Mouse (Mus musculus) liver, embryonic 13.5 days (tissue): ENCODE results near the gene Foxp1. TPM values are rescaled to one million over a fixed set of nuclear protein-coding genes. Genes with fewer than 3 reads are reported as not detected.

Experiments used
- ATAC-seq: fragments of 200-750 bp; cut with Nextera tagmentation; 2 replicates; pipeline ENCODE4 v1.8.0; 2017; ENCODE audit warnings: low read depth, mild to moderate bottlenecking, moderate number of reproducible peaks, moderate library complexity
- DNase-seq: peaks from one replicate; pipeline ENCODE4 v3.0.0; 2022
- H3K27ac ChIP-seq: fragments of 300-500 bp; sonication (generic); 2 replicates; pipeline ENCODE4 v1.5.1; 2015; ENCODE audit warnings: moderate library complexity, mild to moderate bottlenecking, inconsistent platforms
- H3K27me3 ChIP-seq: fragments of 300-500 bp; sonication (generic); 2 replicates; pipeline ENCODE4 v1.6.1; 2015; ENCODE audit warnings: mild to moderate bottlenecking, inconsistent platforms
- H3K36me3 ChIP-seq: fragments of 300-500 bp; sonication (generic); 2 replicates; pipeline ENCODE4 v1.6.1; 2015; ENCODE audit warnings: mild to moderate bottlenecking, inconsistent platforms
- H3K4me1 ChIP-seq: fragments of 300-500 bp; sonication (generic); replicated peaks from 2 replicates; pipeline ENCODE4 v1.6.1; 2015; ENCODE audit warnings: inconsistent platforms
- H3K4me2 ChIP-seq: fragments of 300-500 bp; sonication (generic); 2 replicates; pipeline ENCODE4 v1.6.1; 2015; ENCODE audit warnings: inconsistent platforms, mild to moderate bottlenecking, moderate library complexity
- H3K4me3 ChIP-seq: fragments of 300-500 bp; sonication (generic); replicated peaks from 2 replicates; pipeline ENCODE4 v1.5.1; 2015; ENCODE audit warnings: mild to moderate bottlenecking, inconsistent platforms
- H3K9ac ChIP-seq: fragments of 300-500 bp; sonication (generic); 2 replicates; pipeline ENCODE4 v1.6.1; 2015; ENCODE audit warnings: mild to moderate bottlenecking, inconsistent platforms
- H3K9me3 ChIP-seq: fragments of 300-500 bp; sonication (generic); replicated peaks from 2 replicates; pipeline ENCODE4 v1.6.1; 2016; ENCODE audit warnings: inconsistent platforms
- WGBS: fragments of 180-500 bp; shearing (Covaris S2); methylation state at CpG from one replicate; pipeline ENCODE4 v1.1.7; 2015; ENCODE audit not compliant: insufficient replicate concordance; 5-methylcytosine and 5-hydroxymethylcytosine counted together
- polyA plus RNA-seq: library from polyadenylated mRNA; unstranded; fragments of >200 nt; fragmentation: Nextera tagmentation; extraction: Ambion mirVana; gene quantifications from 2 replicates; pipeline ENCODE4 v1.2.1, GENCODE M21; 2015

Gene Foxp1
- polyA plus RNA-seq, 1 experiment from 2014 or later, result 14.2 TPM

DNA sequence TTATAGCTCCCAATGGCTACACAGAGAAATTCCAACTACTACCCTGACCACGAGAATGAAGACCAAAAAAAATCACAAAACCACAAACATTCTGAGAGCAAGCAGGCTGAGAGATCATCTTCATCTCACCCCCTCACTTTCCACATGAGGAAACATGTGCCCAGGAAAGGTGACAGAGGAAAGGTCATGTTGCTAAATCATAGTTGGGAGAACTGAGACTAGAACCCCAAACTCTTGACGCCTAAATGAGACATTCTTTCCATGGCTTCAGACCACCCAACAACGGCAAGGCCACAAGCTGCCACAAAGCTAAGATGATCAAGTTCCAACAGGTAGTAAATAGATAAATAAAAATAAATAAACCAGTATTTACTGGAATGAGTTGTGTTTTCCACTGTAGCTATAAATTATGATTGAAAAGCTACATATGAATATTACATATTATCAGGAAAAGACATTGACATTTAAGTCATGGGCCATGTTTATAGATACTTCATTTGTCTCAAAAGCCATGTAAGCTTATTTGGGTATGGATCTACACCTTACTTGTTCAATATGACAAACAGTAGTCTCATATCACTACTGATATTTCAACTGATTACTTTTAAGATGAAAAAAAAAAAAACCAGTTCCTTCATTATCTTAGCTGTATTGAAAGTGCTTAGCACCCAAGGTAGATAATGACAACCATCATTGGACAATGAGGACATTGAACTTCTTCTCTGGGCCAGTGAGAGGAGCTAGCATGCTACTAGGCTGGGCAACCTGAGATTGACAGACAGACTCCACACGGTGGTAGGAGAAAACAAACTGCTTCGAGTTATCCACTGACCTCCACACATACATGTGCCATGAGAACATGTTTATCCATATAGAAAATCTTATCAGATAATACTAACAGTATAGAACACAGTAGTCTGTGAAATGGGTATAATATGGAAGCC, 476.4 kb downstream of the Foxp1 start:
- no peaks in the 10 kb centered on the region for H3K36me3 ChIP-seq
- DNase-seq, result no peak
- H3K27ac ChIP-seq, result no peak overlapping the region
- no peak overlapping the region for H3K9ac ChIP-seq
- H3K27me3 ChIP-seq, result no peaks in the 10 kb centered on the region
- H3K4me1 ChIP-seq, result no peaks in the 10 kb centered on the region; the same call in 1 of the 2 replicates
- H3K4me3 ChIP-seq, result no peak overlapping the region
- H3K9me3 ChIP-seq, result no peaks in the 10 kb centered on the region
- no peak for ATAC-seq
- no peak overlapping the region for H3K4me2 ChIP-seq
- 52% methylated on average over 5 of the region's 5 CpGs for WGBS

DNA sequence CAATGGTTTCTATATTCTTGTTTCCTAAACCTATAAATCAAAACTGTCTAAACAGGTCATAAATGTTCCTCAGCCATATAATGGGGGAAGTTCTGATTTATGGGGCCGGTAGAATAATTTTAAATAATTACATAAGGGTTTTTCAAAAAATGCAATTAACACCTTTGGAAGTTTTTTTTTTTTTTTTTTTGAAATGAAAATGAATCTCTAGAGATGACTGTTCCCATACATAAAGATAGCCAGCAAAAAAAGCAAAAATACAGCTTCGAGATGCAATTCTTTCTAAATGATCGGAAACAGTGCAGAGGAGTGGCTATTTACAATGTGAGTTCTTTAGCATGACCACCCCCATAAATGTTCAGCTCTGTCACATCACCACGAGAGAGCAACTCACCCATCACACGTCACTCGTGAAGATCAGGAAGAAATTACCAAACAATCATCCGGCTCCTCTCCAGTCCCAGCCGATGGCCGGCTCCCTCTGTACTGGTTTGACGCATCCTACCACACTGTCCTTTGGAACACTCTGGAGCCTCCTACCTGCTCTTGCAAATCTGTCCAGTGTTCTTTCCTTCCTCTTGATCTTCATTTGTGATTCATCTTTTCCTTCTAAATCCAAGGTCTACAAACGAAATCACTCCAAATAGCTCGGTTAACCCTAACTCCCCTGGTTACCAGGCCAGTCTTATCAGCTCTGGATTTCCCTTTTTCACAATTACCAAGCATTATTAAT, 478.4 kb downstream of the Foxp1 start:
- no peak overlapping the region for H3K27ac ChIP-seq
- H3K4me3 ChIP-seq, result no peak overlapping the region
- H3K9me3 ChIP-seq, result no peaks in the 10 kb centered on the region
- peaks cover 4% of the 10 kb centered on the region; the same call in 1 of the 2 replicates for H3K4me1 ChIP-seq
- H3K36me3 ChIP-seq, result no peaks in the 10 kb centered on the region
- ATAC-seq (no peak), DNase-seq (no peak)
- no peaks in the 10 kb centered on the region for H3K27me3 ChIP-seq
- no peak overlapping the region for H3K9ac ChIP-seq
- WGBS, result 77% methylated on average over 12 of the region's 12 CpGs
- no peak overlapping the region for H3K4me2 ChIP-seq

DNA sequence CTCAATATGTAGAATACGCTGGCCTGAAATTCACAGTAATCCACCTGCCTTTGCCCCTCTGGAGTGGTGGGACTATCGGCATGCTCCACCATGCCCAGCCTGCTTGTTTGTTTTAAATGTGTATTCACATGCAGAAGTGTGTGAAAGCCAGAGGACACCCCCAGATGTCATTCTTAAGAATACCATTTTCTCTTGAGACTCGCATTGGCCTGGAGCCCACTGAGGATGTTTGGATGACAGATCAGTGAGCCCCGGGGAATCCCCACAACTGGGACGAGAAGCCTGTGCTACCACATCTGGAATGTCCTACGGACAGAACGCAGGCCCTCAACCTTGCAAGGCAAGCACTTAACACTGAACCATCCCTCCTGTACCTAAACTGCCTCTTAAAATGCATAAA, 479.3 kb downstream of the Foxp1 start:
- H3K9me3 ChIP-seq, result no peaks in the 10 kb centered on the region
- no peaks in the 10 kb centered on the region for H3K27me3 ChIP-seq
- ATAC-seq (no peak), DNase-seq (no peak)
- no peak overlapping the region for H3K27ac ChIP-seq
- H3K4me1 ChIP-seq, result peaks cover 5% of the 10 kb centered on the region; the same call in 1 of the 2 replicates
- no peak overlapping the region for H3K4me3 ChIP-seq
- no peak overlapping the region for H3K4me2 ChIP-seq
- H3K9ac ChIP-seq, result no peak overlapping the region
- no peaks in the 10 kb centered on the region for H3K36me3 ChIP-seq
- WGBS, result 80% methylated on average over 7 of the region's 7 CpGs

DNA sequence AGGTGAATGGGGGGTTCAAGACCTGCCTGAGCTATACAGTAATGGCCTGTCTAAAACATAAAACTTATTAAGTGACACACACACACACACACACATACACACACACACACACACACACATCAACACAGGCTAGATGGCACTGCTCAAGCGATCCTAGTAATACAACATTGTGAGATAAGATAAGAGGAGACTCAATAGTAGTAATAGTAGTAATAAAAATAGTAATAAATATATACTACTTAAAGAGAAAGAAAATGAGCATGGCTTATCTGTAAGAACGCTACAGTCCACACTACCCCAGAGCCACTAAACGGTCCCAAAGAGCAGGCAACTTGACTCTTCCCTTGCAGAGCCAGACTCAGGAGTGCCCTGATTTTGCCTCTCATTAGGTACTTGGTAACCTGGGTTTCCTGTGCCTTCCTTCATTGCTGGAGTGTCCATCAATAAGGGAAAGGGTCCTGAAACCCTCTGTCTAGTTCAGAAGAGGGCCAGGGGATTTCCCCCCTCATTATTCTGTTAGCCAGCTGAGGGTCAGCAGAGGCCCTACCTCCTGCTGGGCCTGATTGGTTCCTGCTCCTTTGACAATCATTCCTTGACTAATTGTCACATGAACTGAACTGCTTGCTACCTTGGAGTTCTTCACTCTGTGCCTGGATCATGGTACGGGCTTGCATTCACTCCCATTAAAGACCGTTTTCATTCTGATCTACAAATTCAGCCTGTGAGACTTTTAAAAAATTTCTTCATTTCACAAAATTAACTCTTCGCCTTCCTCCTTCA, 480.2 kb downstream of the Foxp1 start:
- Histone ChIP-seq H3K9ac (no peak overlapping the region), H3K27ac (no peak overlapping the region), H3K4me1 (peaks cover 5% of the 10 kb centered on the region; the same call in 1 of the 2 replicates), H3K36me3 (no peaks in the 10 kb centered on the region), H3K27me3 (no peaks in the 10 kb centered on the region), H3K4me3 (no peak overlapping the region), H3K9me3 (no peaks in the 10 kb centered on the region), H3K4me2 (no peak overlapping the region)
- WGBS, result 71% methylated on average over 6 of the region's 6 CpGs
- no peak for DNase-seq
- no peak for ATAC-seq

DNA sequence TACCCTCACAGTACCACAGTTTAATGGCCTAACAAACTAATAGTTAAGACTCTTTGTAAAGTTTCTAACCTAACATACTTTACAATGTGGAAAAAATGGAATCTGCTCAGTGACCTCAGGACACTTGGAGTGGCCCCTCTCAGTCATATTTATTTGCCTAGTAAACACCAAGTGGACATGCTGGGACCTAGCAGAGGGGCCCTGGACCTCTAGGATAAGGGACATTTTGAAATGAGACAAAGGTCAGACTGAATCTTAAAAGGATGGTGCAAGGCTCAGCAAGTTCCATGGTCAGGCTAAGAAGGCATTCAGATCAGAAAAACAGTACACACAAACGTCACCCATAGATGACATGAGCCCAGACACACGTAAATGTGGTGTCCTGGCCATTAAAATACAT, 483.5 kb downstream of the Foxp1 start:
- Histone ChIP-seq H3K9ac (no peak overlapping the region), H3K27me3 (no peaks in the 10 kb centered on the region), H3K36me3 (no peaks in the 10 kb centered on the region), H3K4me3 (no peak overlapping the region), H3K27ac (no peak overlapping the region; the same call in 1 of the 2 replicates), H3K9me3 (no peaks in the 10 kb centered on the region), H3K4me1 (0 out of 2 replicates have a peak, but pooled peaks cover 5% of the 10 kb centered on the region), H3K4me2 (no peak overlapping the region)
- WGBS, result 71% methylated on average over 2 of the region's 2 CpGs
- DNase-seq (no peak), ATAC-seq (no peak)

DNA sequence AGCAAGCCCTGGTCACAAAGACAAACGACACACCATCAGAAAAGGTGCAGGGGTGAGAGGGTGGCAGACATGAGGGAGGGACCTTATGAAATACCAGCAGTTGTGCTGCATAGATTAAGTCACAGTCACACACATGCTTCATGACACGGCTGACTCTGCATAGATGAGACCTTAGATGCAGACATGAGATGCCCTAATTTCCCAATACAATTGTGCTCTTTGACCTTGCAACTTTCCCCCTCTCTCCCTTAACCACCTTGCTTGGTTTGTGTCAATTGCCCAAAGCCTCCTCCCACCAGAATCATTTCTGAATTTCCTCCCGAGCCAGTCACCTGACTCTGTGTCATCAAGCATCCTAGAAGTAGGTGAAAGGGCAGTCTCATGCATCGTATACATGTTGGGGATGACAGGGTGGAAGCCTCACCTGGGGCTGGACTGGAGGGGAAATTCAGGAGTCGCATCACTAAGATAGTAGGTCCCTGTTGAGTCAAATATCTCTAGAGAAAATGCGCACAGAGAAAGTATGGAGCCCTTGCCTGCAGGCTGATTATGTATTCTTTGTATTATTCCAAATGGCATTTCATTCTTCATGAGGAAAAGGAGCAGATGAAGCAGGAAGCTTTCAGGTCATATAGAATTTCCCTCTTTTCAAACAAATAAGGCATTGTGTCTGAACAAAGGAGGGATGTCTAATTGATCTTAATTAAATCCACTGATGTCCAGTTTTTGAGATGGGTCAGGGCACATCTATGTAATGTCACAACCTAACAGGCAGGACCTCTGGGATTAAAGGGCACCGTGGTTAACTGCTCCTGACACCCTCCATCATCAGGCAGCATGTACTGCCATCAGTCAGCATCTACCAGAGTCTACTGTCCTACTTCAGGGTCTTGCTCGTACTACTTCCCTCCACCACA, 486.8 kb downstream of the Foxp1 start:
- H3K4me2 ChIP-seq, result no peak overlapping the region
- H3K36me3 ChIP-seq, result no peaks in the 10 kb centered on the region
- DNase-seq (no peak), ATAC-seq (no peak)
- 71% methylated on average over 8 of the region's 8 CpGs for WGBS
- H3K4me3 ChIP-seq, result no peak overlapping the region
- H3K9me3 ChIP-seq, result no peaks in the 10 kb centered on the region
- H3K9ac ChIP-seq, result no peak overlapping the region
- H3K27me3 ChIP-seq, result no peaks in the 10 kb centered on the region
- H3K4me1 ChIP-seq, result peaks cover 16% of the 10 kb centered on the region
- no peak overlapping the region for H3K27ac ChIP-seq

DNA sequence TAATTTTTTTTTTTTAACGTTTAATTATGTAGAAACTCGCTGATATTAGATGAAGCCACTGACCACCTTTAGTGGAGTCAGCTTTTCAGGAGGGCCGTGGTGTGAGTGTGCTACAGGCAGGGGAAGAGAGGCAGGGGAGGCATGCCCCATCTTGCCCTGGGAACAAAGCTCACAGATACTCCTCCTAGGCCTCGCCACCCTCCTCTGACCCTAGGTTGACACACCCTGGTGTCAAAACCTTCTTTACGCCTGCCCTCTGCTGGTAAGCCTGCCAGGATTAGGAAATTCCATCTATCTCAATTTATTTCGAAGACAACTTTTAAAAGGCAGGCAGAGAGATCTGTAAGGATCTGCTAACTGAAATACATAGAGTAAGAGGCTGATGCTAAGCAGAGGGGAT, 489.5 kb downstream of the Foxp1 start:
- ATAC-seq (no peak), DNase-seq (no peak)
- WGBS, result 48% methylated on average over 6 of the region's 6 CpGs

DNA sequence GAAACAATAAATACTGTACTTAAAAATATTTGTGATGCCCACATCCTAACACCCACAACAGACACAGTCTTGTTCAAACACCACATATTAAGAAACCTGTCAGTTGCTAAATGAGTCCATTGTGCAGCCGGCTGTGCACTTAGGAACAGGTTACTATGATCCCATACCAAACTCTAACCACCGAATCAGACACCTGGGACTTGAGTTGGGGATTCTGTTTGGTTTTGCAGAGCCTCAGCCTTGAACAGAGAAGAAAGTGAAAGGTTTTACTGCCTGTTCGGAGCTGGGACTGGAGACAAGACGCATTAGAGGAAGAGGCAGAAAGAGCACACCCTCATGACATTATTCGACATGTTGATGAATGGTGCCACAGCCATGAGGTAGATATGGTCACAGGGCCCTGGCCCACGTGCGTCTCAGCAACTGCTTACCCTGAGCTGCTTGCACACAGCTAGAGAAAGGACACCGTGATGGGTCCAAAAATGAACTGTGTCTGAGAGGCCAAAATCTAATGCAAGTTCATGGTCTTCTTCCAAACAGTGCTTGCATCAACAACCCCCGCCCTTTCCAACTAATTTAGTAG, 491.1 kb downstream of the Foxp1 start:
- Histone ChIP-seq H3K27ac (no peak overlapping the region; the same call in 1 of the 2 replicates), H3K4me1 (peaks cover 36% of the 10 kb centered on the region), H3K9me3 (no peaks in the 10 kb centered on the region), H3K4me3 (no peak overlapping the region), H3K27me3 (peaks cover 21% of the 10 kb centered on the region), H3K36me3 (no peaks in the 10 kb centered on the region), H3K9ac (no peak overlapping the region), H3K4me2 (no peak overlapping the region)
- DNase-seq (no peak), ATAC-seq (no peak)
- WGBS, result 35% methylated on average over 9 of the region's 9 CpGs

More for the DNA sequence above, 489.5 kb downstream of the Foxp1 start:
- Histone ChIP-seq H3K36me3 (no peaks in the 10 kb centered on the region), H3K4me1 (peaks cover 24% of the 10 kb centered on the region), H3K27me3 (peaks cover 9% of the 10 kb centered on the region), H3K4me3 (no peak overlapping the region), H3K9me3 (no peaks in the 10 kb centered on the region), H3K27ac (no peak overlapping the region), H3K9ac (no peak overlapping the region), H3K4me2 (no peak overlapping the region)

DNA sequence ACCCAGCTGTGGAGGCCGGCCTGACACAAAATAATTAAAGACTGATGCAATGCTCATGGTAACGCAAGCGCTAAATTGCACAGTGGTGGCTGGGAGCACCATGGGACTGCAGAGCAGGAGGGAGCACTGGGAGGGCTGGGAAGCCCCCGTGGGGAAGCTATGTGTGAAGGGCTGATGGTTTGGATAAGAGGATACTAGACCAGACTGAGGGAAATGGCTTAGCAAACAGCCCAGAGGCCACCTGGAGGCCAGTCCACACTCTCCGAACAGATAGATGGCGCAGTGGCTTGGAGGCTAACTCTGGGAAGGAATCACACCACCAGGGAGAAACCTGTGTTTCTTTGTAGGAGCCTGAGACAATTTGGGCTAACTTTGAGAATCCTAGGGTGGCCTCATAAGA, 492.3 kb downstream of the Foxp1 start:
- 0 out of 2 replicates have a peak overlapping the region, but pooled peaks have one; percentile 3 for H3K27ac ChIP-seq
- H3K4me2 ChIP-seq, result no peak overlapping the region
- DNase-seq (no peak), ATAC-seq (no peak)
- no peaks in the 10 kb centered on the region for H3K9me3 ChIP-seq
- 54% methylated on average over 6 of the region's 6 CpGs for WGBS
- H3K4me1 ChIP-seq, result peaks cover 45% of the 10 kb centered on the region
- peaks cover 21% of the 10 kb centered on the region for H3K27me3 ChIP-seq
- no peak overlapping the region for H3K9ac ChIP-seq
- no peaks in the 10 kb centered on the region for H3K36me3 ChIP-seq
- no peak overlapping the region for H3K4me3 ChIP-seq

DNA sequence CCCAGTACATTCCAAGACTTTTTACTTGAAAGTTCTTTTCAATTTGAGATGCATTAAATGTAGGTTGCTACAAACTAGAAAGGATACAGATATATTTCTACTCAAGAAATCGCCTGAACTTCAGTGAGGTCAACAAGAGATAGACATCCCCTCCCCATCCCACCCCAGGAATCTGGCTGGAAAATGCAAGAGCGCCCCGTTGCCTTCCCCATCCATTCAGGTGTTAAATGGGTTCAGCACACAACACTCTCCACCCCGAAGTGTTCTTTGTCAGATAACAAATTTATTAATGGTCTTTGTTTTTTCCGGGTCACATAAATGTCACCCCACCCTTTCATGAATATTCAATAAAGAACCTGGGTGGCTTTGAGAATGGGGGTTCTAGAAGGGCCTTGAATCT, 493.1 kb downstream of the Foxp1 start:
- H3K9ac ChIP-seq, result no peak overlapping the region
- no peak overlapping the region for H3K4me2 ChIP-seq
- H3K27me3 ChIP-seq, result peaks cover 21% of the 10 kb centered on the region
- H3K4me1 ChIP-seq, result peaks cover 53% of the 10 kb centered on the region
- ATAC-seq, result no peak
- 33% methylated on average over 5 of the region's 5 CpGs for WGBS
- no peaks in the 10 kb centered on the region for H3K36me3 ChIP-seq
- no peak overlapping the region for H3K4me3 ChIP-seq
- H3K27ac ChIP-seq, result no peak overlapping the region
- no peak for DNase-seq
- H3K9me3 ChIP-seq, result no peaks in the 10 kb centered on the region
